Mouse (Mus musculus) E14TG2a.4 (cell line): ENCODE measurements at regions not wholly inside any gene's neighbourhood (a gene's known extent, or its start where the extent isn't known, plus 50 kb on each side); places are given as distances from the start of the nearest gene placed in this dataset.

Experiments used
- CTCF ChIP-seq: conservative IDR thresholded peaks from 2 replicates; pipeline ENCODE4 v1.5.1; 2014; ENCODE audit warnings: low read length
- NANOG ChIP-seq: IDR thresholded peaks from 2 replicates; pipeline ENCODE4 v1.6.1; 2014; ENCODE audit warnings: borderline replicate concordance, low read length, mixed read lengths

- TF ChIP-seq CTCF (no peak), NANOG (peak; percentile 72; the same call in 1 of the 2 replicates)
These were observed 57.0 kb upstream of the Car10 start for GRCm38 (mm10) chr11:93040816-93041215.
